In genomic region chr4:154086436-154086835, GRCm38 (mm10) we compare ENCODE assay signal across 30 mouse cellular contexts. TPM values are rescaled to one million over a fixed set of nuclear protein-coding genes. Genes with fewer than 3 reads are reported as not detected.
DNase-seq lines count a peak whose midpoint lies in the region; ATAC-seq and TF ChIP-seq lines count a peak whose summit lies in the region.
"Had no signal": no experiment of that assay in that cellular context is flagged by ENCODE, and none has a peak within 500 bp of the region (broad histone marks: within the 10 kb centered on the region; RNA-seq: fewer than 3 reads in every experiment).

No protein-coding gene starts in this region.

- TF ChIP-seq CTCF in layer of hippocampus, adult 2 months (conservative IDR thresholded peaks at IDR 0.05), result no peak
- TF ChIP-seq CTCF in lung, postnatal 0 days (IDR thresholded peaks at IDR 0.05), result no peak

- H3K4me2 ChIP-seq in embryonic facial prominence, embryonic 15.5 days (replicated peaks), result no peak overlapping the region
- no peak overlapping the region for H3K4me2 ChIP-seq in lung, postnatal 0 days (replicated peaks; ENCODE audit: low read depth, low read length)
- H3K4me2 ChIP-seq: embryonic facial prominence, embryonic 12.5 days; forebrain, embryonic 12.5 days had no signal

- peaks cover 22% of the 10 kb centered on the region for H3K27me3 ChIP-seq in embryonic facial prominence, embryonic 15.5 days
- peaks cover 49% of the 10 kb centered on the region for H3K27me3 ChIP-seq in embryonic facial prominence, embryonic 10.5 days (replicated peaks; ENCODE audit: low read depth, poor library complexity, severe bottlenecking)
- peaks cover 4% of the 10 kb centered on the region for H3K27me3 ChIP-seq in lung, postnatal 0 days (replicated peaks; ENCODE audit: insufficient read depth, low read length)
- H3K27me3 ChIP-seq: CH12.LX had no signal

- no peak overlapping the region for H3K4me3 ChIP-seq in embryonic facial prominence, embryonic 15.5 days (replicated peaks)
- no peak overlapping the region for H3K4me3 ChIP-seq in embryonic facial prominence, embryonic 10.5 days
- H3K4me3 ChIP-seq in layer of hippocampus, adult 2 months, result no peak overlapping the region
- no peak overlapping the region for H3K4me3 ChIP-seq in lung, postnatal 0 days (ENCODE audit: low read depth, low read length)
- H3K4me3 ChIP-seq: embryonic facial prominence, embryonic 12.5 days; erythroblast, embryonic 14.5 days; forebrain, embryonic 10.5 days; forebrain, embryonic 12.5 days had no signal

- TF ChIP-seq EP300 in lung, postnatal 0 days (IDR thresholded peaks at IDR 0.05), result no peak

- no peaks in the 10 kb centered on the region for H3K9me3 ChIP-seq in embryonic facial prominence, embryonic 15.5 days (replicated peaks)
- H3K9me3 ChIP-seq in embryonic facial prominence, embryonic 10.5 days, result no peaks in the 10 kb centered on the region
- no peaks in the 10 kb centered on the region for H3K9me3 ChIP-seq in lung, postnatal 0 days (ENCODE audit: low read length)
- H3K9me3 ChIP-seq: embryonic facial prominence, embryonic 12.5 days; forebrain, embryonic 10.5 days; forebrain, embryonic 12.5 days had no signal

- H3K4me1 ChIP-seq in embryonic facial prominence, embryonic 15.5 days, result 0 out of 2 replicates have a peak, but pooled peaks cover 2% of the 10 kb centered on the region
- peaks cover 9% of the 10 kb centered on the region for H3K4me1 ChIP-seq in embryonic facial prominence, embryonic 10.5 days
- H3K4me1 ChIP-seq in lung, postnatal 0 days (ENCODE audit: insufficient read depth, low read depth, low read length), result no peaks in the 10 kb centered on the region
- H3K4me1 ChIP-seq: forebrain, embryonic 12.5 days had no signal

- no peak for ATAC-seq in embryonic facial prominence, embryonic 15.5 days (ENCODE audit: insufficient number of reproducible peaks, low FRiP score, low TSS enrichment, low read depth)
- no peak for ATAC-seq in lung, postnatal 0 days
- ATAC-seq: activated CD4-positive, CD25-positive, alpha-beta regulatory T cell, adult 4 months; CD4-positive, CD25-positive, alpha-beta regulatory T cell, adult 4 months; forebrain, embryonic 14.5 days; forebrain, embryonic 16.5 days had no signal

- WGBS in embryonic facial prominence, embryonic 15.5 days, result 79% methylated on average over 8 of the region's 8 CpGs
- WGBS in embryonic facial prominence, embryonic 10.5 days, result 91% methylated on average over 8 of the region's 8 CpGs
- 84% methylated on average over 8 of the region's 8 CpGs for WGBS in lung, postnatal 0 days

- DNase-seq in embryonic facial prominence, embryonic 10.5 days (ENCODE audit: low spot score), result no peak
- no peak for DNase-seq in layer of hippocampus, adult 2 months (ENCODE audit: low spot score in 2 of 2)
- no peak for DNase-seq in layer of hippocampus, postnatal 25 days (ENCODE audit: extremely low spot score in 1 of 2, low spot score in 1 of 2)
- peak; percentile 25 for DNase-seq in right cerebral cortex, postnatal 25 days
- DNase-seq in right cerebral cortex, postnatal 4 days, result no peak
- no peak for DNase-seq in lung, postnatal 0 days (ENCODE audit: low spot score)
- DNase-seq: adrenal gland, adult 8-10 months; adrenal gland, postnatal 14 days; adrenal gland, postnatal 36 days; B cell, adult 2 months; cerebellum, adult 11 months; cerebellum, adult 18-20 months; cerebellum, adult 8-10 months; cerebellum, adult 9-11 months; embryo, embryonic 11 days had no signal

- no peak overlapping the region for H3K9ac ChIP-seq in embryonic facial prominence, embryonic 15.5 days
- H3K9ac ChIP-seq in lung, postnatal 0 days (replicated peaks; ENCODE audit: low read depth), result no peak overlapping the region
- H3K9ac ChIP-seq: embryonic facial prominence, embryonic 12.5 days; forebrain, embryonic 12.5 days had no signal

- H3K27ac ChIP-seq in embryonic facial prominence, embryonic 15.5 days (replicated peaks), result peak overlapping the region; percentile 25; the same call in 1 of the 2 replicates
- H3K27ac ChIP-seq in embryonic facial prominence, embryonic 10.5 days (replicated peaks), result no peak overlapping the region
- 0 out of 2 replicates have a peak overlapping the region, but pooled peaks have one; percentile 18 for H3K27ac ChIP-seq in layer of hippocampus, adult 2 months
- H3K27ac ChIP-seq in lung, postnatal 0 days (ENCODE audit: low read length), result no peak overlapping the region
- H3K27ac ChIP-seq: embryonic facial prominence, embryonic 12.5 days; forebrain, embryonic 10.5 days; forebrain, embryonic 12.5 days had no signal

- H3K36me3 ChIP-seq in embryonic facial prominence, embryonic 15.5 days, result no peaks in the 10 kb centered on the region
- no peaks in the 10 kb centered on the region for H3K36me3 ChIP-seq in embryonic facial prominence, embryonic 10.5 days (replicated peaks)
- H3K36me3 ChIP-seq in lung, postnatal 0 days (ENCODE audit: insufficient read depth, low read length), result no peaks in the 10 kb centered on the region
- H3K36me3 ChIP-seq: embryonic facial prominence, embryonic 12.5 days; forebrain, embryonic 10.5 days; forebrain, embryonic 12.5 days; G1E had no signal

RNA-seq across cellular contexts. Expression of gene Ccdc27, which starts 44.0 kb away (rescaled TPM):
- polyA plus RNA-seq in embryonic facial prominence, embryonic 15.5 days (2015; fragmentation: Nextera tagmentation; extraction: Ambion mirVana), result 0.15 and 0.20 TPM in 2 replicates
- not detected in 2 replicates for polyA plus RNA-seq in embryonic facial prominence, embryonic 10.5 days (2016; fragmentation: Nextera tagmentation; extraction: Ambion mirVana)
- 1 to 10 TPM; 1.2 to 1.4 TPM for total RNA-seq in layer of hippocampus, adult 2 months (2021)
- total RNA-seq in layer of hippocampus, postnatal 25 days (2021), result 1 to 10 TPM in 1 of 2 experiments, under 1 TPM in 1; 0.66 to 1.1 TPM
- polyA plus RNA-seq in lung, postnatal 0 days (2015; fragmentation: Nextera tagmentation; extraction: Ambion mirVana), result not detected in 2 replicates
- total RNA-seq: adrenal gland, adult 18-20 months; adrenal gland, adult 8-10 months; adrenal gland, postnatal 14 days; adrenal gland, postnatal 36 days; CH12.LX; common myeloid progenitor, adult 5-6 weeks; G1E had no signal
- polyA plus RNA-seq: activated CD4-positive, CD25-positive, alpha-beta regulatory T cell, adult 4 months; brain, embryonic 14.5 days; CD4-positive, CD25-positive, alpha-beta regulatory T cell, adult 4 months; embryonic facial prominence, embryonic 12.5 days; embryonic facial prominence, embryonic 14.5 days; erythroblast, embryonic 14.5 days; forebrain, embryonic 10.5 days; forebrain, embryonic 12.5 days; forebrain, embryonic 14.5 days; forebrain, embryonic 16.5 days; G1E had no signal

RNA-seq across cellular contexts. Expression of gene Trp73, which starts 53.6 kb away (rescaled TPM):
- 9.3 and 9.8 TPM in 2 replicates for polyA plus RNA-seq in embryonic facial prominence, embryonic 15.5 days (2015; fragmentation: Nextera tagmentation; extraction: Ambion mirVana)
- polyA plus RNA-seq in embryonic facial prominence, embryonic 10.5 days (2016; fragmentation: Nextera tagmentation; extraction: Ambion mirVana), result 0.59 and 0.97 TPM in 2 replicates
- total RNA-seq in layer of hippocampus, adult 2 months (2021), result 1 to 10 TPM; 3.3 to 3.6 TPM
- 1 to 10 TPM; 2.4 to 3.1 TPM for total RNA-seq in layer of hippocampus, postnatal 25 days (2021)
- polyA plus RNA-seq in lung, postnatal 0 days (2015; fragmentation: Nextera tagmentation; extraction: Ambion mirVana), result 1.8 and 2.6 TPM in 2 replicates
- total RNA-seq: adrenal gland, adult 18-20 months; adrenal gland, postnatal 14 days; adrenal gland, postnatal 36 days; common myeloid progenitor, adult 5-6 weeks had no signal
- polyA plus RNA-seq: activated CD4-positive, CD25-positive, alpha-beta regulatory T cell, adult 4 months; CD4-positive, CD25-positive, alpha-beta regulatory T cell, adult 4 months; G1E had no signal

RNA-seq across cellular contexts. Expression of gene Wrap73, which starts 55.7 kb away (rescaled TPM):
- polyA plus RNA-seq in embryonic facial prominence, embryonic 15.5 days (2015; fragmentation: Nextera tagmentation; extraction: Ambion mirVana), result 44.1 and 44.6 TPM in 2 replicates
- polyA plus RNA-seq in embryonic facial prominence, embryonic 10.5 days (2016; fragmentation: Nextera tagmentation; extraction: Ambion mirVana), result 45.5 and 50.1 TPM in 2 replicates
- total RNA-seq in layer of hippocampus, adult 2 months (2021), result 10 to 100 TPM; 32.4 to 33.3 TPM
- 10 to 100 TPM; 30.5 to 36.0 TPM for total RNA-seq in layer of hippocampus, postnatal 25 days (2021)
- polyA plus RNA-seq in lung, postnatal 0 days (2015; fragmentation: Nextera tagmentation; extraction: Ambion mirVana), result 19.8 and 21.6 TPM in 2 replicates

Comparison
In these comparisons a context has a peak if more than half of its experiments do, and no peak if none do; other contexts are left out.
1. H3K27ac ChIP-seq: peak in embryonic facial prominence, embryonic 15.5 days (single experiment) and layer of hippocampus, adult 2 months (single experiment); none in embryonic facial prominence, embryonic 10.5 days (single experiment) and lung, postnatal 0 days (single experiment).